Mouse (Mus musculus): Measurements from ENCODE around the gene Celf1. TPM values are rescaled to one million over a fixed set of nuclear protein-coding genes. Genes with fewer than 3 reads are reported as not detected.
A peak's percentile ranks its signal among the peaks of the same experiment; 100 is the strongest.

Gene Celf1
- total RNA-seq, 2 experiments from 2014 or later, result 75.2 to 82.1 TPM

GRCm38 (mm10) chr2:90932273-90932672 lies 7.9 kb upstream of the Celf1 start:
- no peak for ATAC-seq (replicated peaks; ENCODE audit: low FRiP score, low TSS enrichment, poor library complexity, severe bottlenecking)

- ATAC-seq (replicated peaks; ENCODE audit: low FRiP score, low TSS enrichment, poor library complexity, severe bottlenecking), result no peak
Measured at GRCm38 (mm10) chr2:90938362-90938761, 1.8 kb upstream of the Celf1 start.

GRCm38 (mm10) chr2:90939750-90940149 lies 432 bp upstream of the Celf1 start:
- ATAC-seq (replicated peaks; ENCODE audit: low FRiP score, low TSS enrichment, poor library complexity, severe bottlenecking), result no peak

- ATAC-seq (replicated peaks; ENCODE audit: low FRiP score, low TSS enrichment, poor library complexity, severe bottlenecking), result no peak
Measured at GRCm38 (mm10) chr2:90941744-90942143, 1.6 kb downstream of the Celf1 start.

GRCm38 (mm10) chr2:90950149-90950548 lies 10.0 kb downstream of the Celf1 start:
- ATAC-seq (replicated peaks; ENCODE audit: low FRiP score, low TSS enrichment, poor library complexity, severe bottlenecking), result no peak

GRCm38 (mm10) chr2:90950582-90951194 lies 10.5 kb downstream of the Celf1 start:
- peak; percentile 35 for ATAC-seq (replicated peaks; ENCODE audit: low FRiP score, low TSS enrichment, poor library complexity, severe bottlenecking)

- no peak for ATAC-seq (replicated peaks; ENCODE audit: low FRiP score, low TSS enrichment, poor library complexity, severe bottlenecking)
Measured at GRCm38 (mm10) chr2:90953461-90953860, 13.3 kb downstream of the Celf1 start.

GRCm38 (mm10) chr2:90956053-90956452 lies 15.9 kb downstream of the Celf1 start:
- no peak for ATAC-seq (replicated peaks; ENCODE audit: low FRiP score, low TSS enrichment, poor library complexity, severe bottlenecking)

- no peak for ATAC-seq (replicated peaks; ENCODE audit: low FRiP score, low TSS enrichment, poor library complexity, severe bottlenecking)
Measured at GRCm38 (mm10) chr2:90958856-90959255, 18.7 kb downstream of the Celf1 start.

- ATAC-seq (replicated peaks; ENCODE audit: low FRiP score, low TSS enrichment, poor library complexity, severe bottlenecking), result no peak
Measured at GRCm38 (mm10) chr2:90960012-90960411, 19.8 kb downstream of the Celf1 start.

GRCm38 (mm10) chr2:90963304-90963703 lies 23.1 kb downstream of the Celf1 start:
- no peak for ATAC-seq (replicated peaks; ENCODE audit: low FRiP score, low TSS enrichment, poor library complexity, severe bottlenecking)

- peak; percentile 74 for ATAC-seq (replicated peaks; ENCODE audit: low FRiP score, low TSS enrichment, poor library complexity, severe bottlenecking)
Measured at GRCm38 (mm10) chr2:90964811-90965465, 24.8 kb downstream of the Celf1 start.

GRCm38 (mm10) chr2:90965466-90966080 lies 25.4 kb downstream of the Celf1 start:
- no peak for ATAC-seq (replicated peaks; ENCODE audit: low FRiP score, low TSS enrichment, poor library complexity, severe bottlenecking)

GRCm38 (mm10) chr2:90970606-90971005 lies 30.4 kb downstream of the Celf1 start:
- no peak for ATAC-seq (replicated peaks; ENCODE audit: low FRiP score, low TSS enrichment, poor library complexity, severe bottlenecking)

- ATAC-seq (replicated peaks; ENCODE audit: low FRiP score, low TSS enrichment, poor library complexity, severe bottlenecking), result no peak
Measured at GRCm38 (mm10) chr2:90974101-90974500, 33.9 kb downstream of the Celf1 start.

- no peak for ATAC-seq (replicated peaks; ENCODE audit: low FRiP score, low TSS enrichment, poor library complexity, severe bottlenecking)
Measured at GRCm38 (mm10) chr2:90975181-90975835, 35.1 kb downstream of the Celf1 start.

- no peak for ATAC-seq (replicated peaks; ENCODE audit: low FRiP score, low TSS enrichment, poor library complexity, severe bottlenecking)
Measured at GRCm38 (mm10) chr2:90976590-90976989, 36.4 kb downstream of the Celf1 start.

GRCm38 (mm10) chr2:90977291-90977690 lies 37.1 kb downstream of the Celf1 start:
- no peak for ATAC-seq (replicated peaks; ENCODE audit: low FRiP score, low TSS enrichment, poor library complexity, severe bottlenecking)

- ATAC-seq (replicated peaks; ENCODE audit: low FRiP score, low TSS enrichment, poor library complexity, severe bottlenecking), result no peak
Measured at GRCm38 (mm10) chr2:90986055-90986454, 45.9 kb downstream of the Celf1 start.

GRCm38 (mm10) chr2:91008536-91008935 lies 68.4 kb downstream of the Celf1 start:
- no peak for ATAC-seq (replicated peaks; ENCODE audit: low FRiP score, low TSS enrichment, poor library complexity, severe bottlenecking)

All from megakaryocyte-erythroid progenitor cell, adult 5-6 weeks (primary cell).